Mouse (Mus musculus) gonadal fat pad, adult 2 months (tissue): ENCODE data around the gene Tcp11l1. TPM values are rescaled to one million over a fixed set of nuclear protein-coding genes. Genes with fewer than 3 reads are reported as not detected.

Source experiments
- DNase-seq: peaks from one replicate; pipeline ENCODE4 v3.0.0-alpha.2; 2012; ENCODE audit warnings: low read depth
- polyA plus RNA-seq: library from polyadenylated mRNA; depleted of rRNA; stranded (reverse); fragments of >200 nt; gene quantifications from 2 replicates; pipeline ENCODE4 v1.2.3, GENCODE M21; 2012

Gene Tcp11l1
- polyA plus RNA-seq, 1 experiment, result 9.2 TPM

DNA sequence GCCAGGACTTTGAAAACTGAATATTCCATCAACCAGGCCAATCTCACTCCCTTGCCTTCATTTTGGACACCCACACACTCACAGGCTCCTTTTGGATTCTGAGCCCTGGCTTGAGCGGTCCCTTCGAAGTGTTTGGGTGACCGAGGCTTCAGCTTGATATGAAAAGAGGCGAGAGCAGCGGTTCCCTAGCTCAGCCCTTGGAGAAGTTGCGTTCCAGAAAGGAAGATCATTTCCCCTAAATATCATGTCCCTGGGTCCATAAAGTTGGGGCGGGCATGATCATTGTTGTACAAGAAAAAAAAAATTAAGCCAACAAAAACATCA, 479 bp upstream of the Tcp11l1 start:
- DNase-seq, result no peak

DNA sequence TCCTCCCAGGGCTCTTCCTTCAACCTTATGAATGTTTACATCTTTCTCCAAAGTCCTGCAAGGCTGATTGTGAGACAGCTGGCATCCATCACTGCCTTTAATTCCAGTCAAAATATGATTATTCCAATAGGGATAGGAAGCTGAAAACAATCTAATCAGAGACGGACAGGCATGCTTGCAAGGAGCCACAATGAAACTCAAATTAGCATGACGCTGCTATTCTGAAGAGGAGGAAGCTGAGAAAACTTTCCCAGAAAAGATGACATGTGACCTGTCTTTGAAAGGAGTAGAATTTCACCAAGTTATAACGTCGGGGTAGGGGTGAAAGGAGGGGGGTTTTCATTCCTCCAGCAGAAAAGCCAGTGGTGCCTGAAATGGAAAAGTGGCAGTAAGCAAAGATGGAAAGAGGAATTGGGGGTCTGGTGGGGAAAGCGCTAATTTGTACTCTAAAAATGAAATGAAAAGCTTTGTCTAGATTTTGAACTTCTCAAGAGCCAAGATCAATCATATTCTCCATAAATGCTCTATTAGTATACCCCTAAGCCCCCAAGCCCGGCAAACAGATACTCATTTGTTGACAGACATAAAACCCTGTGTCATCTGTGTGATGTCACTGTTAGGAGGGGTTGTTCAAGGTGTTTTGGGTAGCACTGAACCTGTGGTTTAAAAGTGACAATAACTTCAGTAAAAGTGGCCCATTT, 1.1 kb downstream of the Tcp11l1 start:
- DNase-seq, result no peak

DNA sequence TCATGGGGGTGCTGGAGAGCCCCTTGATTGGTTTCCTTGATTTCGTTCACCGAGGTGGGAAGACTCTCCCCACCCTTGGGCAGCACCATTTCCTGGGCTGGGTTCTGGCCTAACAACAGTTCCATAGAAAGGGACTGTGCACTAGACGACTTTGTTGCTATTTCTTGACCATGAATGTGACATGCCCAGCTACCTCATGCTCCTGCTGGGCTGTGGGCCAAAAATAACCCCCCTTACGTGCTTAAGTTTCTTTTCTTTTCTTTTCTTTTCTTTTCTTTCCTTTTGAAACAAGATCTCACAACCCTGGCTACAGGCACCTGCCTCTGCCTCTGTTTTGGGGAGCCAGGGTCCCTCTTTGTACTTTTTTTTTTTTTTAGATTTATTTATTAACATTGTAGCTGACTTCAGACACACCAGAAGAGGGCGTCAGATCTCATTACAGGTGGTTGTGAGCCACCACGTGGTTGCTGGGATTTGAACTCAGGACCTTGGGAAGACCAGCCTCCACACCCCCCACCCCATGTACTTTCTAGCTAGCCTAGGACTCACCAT, 2.1 kb downstream of the Tcp11l1 start:
- DNase-seq, result no peak

DNA sequence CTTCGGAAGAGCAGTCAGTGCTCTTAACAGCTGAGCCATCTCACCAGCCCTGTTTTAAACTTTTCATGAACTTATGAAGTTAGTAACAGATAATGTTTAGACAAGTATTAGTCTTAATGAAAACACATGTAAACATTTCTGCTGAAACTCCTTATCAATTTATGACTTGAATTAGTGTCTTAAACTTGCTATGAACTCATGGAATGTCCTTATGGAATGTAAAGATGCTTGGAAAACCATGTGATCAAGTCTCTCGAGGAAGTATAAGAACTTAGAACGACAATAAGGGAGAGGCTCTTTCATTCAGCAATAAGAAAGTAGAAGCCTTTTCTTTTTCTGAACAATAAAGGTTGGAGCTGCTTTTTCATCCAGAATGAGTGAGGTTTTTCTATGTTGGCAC, 7.6 kb downstream of the Tcp11l1 start:
- no peak for DNase-seq

DNA sequence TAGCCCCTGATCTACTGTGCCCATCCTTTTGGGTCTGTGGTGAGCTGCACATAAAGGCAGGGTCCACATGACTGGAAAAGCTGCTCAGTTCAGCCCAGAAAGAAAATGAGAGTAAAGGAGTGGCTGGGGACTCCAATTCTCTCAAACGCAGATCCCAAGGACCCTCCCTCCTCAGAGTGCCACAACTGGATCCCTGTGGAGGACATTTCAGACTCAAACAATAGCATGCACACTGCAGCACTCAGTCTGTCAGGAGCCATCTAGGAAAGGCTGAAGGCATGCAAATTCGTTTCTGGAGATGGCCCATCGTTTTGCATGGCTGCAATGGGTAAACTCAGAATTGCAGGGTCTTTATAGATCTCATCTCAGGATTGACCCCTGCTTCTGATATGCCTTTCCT, 8.8 kb downstream of the Tcp11l1 start:
- no peak for DNase-seq

DNA sequence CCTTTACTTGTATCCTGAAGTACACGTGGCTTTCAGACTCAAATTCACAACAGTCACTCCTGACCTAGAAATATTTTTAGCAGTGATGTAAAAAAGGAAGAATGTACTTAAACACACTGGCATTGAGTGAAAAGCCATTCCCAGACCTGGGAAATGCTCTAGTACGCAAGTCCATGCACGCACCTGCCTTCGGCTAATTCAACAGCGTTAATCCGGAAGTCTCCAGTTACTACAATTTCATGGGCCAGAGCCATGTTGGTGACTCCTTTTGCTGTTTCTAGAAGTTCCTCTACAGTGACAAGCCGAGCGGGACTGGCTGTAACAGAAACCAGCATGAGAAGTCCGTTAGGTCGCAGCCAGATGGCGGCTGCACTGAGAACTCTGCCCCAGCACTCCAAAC, 12.3 kb downstream of the Tcp11l1 start:
- DNase-seq, result peak; percentile 65

DNA sequence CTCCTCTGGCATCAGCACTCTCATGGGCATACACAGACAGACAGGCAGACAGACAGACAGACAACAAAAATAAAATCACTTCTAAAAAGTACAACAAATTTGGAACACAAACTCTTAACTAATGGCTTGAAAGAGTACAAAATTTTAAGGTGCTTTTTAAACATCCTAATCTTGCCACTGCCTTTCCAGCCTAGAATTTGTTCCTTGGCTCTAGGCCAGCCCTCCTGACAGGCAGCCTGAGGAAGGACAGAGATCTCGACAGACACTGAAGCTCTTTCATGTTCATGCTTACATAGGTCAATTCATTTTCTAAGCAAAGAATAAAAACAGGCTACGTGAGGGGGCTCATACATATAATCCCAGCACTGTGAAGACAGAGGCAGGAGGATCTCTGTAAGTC, 19.4 kb downstream of the Tcp11l1 start:
- DNase-seq, result no peak

DNA sequence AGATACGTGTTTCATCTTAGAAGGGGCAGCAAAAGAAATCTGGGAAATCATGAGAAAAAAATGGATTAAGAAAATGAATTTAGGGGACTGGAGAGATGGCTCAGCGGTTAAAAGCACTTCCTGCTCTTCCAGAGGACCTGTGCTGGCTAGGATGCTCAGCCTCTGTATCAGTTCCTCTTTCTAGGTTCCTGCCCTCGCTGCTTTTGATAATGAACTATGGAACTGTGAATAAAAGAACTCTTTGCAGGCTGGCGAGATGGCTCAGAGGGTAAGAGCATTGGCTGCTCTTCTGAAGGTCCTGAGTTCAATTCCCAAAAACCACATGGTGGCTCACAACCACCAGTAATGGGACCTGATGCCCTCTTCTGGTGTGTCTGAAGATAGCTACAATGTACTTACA, 21.2 kb downstream of the Tcp11l1 start:
- DNase-seq, result no peak

DNA sequence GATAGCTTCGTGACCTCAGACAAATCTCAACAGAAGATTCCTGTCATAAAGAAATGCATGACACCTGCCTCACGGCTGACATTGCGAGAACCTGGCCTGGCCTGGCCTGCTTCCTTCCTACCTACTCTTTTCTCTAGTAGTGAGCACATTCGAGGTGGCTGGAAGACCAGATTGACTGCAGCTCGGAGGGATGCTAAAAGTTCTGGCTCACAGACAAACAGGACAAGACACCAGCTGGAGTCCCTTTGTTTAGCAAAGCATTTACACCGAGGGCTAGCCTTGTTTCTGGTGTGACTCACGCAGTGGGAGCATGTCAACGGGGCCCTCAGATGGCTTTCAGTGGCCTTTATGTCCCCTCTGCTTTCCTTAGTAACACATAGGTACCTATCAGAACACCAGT, 23.2 kb downstream of the Tcp11l1 start:
- no peak for DNase-seq

DNA sequence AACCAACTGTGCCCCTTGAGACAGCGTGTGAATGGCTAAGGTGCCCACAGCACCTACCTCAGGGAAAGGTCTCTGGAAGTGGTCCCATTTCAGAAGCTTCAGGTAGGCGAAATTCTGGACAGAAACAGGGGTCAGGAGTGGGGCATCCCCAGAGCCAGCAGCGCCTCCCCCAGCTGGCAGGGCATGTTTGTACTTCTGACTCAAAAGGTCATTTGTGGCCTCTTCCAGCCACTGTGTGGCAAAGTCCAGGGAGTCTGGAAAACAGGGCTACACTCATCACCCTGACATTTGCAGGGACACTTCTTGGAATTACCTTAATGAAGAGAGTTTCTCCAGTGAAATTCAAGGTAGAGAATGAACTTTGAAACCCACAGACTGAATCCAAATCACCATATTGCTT, 23.6 kb downstream of the Tcp11l1 start:
- no peak for DNase-seq

DNA sequence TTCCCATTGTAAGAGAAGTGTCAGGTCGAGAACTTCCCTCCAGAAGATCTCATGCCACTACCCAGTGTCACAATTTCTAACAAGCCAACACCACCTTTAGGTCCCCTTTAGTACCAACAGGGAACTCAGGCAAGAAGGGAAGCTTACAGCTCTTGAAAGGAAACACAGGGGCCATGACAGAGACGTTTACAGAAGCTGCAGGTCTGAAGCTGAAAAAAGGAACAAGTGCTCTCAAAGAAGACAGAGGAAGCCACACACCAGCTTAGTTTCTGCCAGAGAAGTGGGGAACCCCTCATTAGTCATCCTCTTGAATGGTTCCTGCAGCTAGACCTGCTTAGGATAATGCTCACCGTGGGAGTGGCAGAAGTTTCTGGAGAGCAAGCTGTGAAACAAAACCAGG, 24.7 kb downstream of the Tcp11l1 start:
- DNase-seq, result no peak

DNA sequence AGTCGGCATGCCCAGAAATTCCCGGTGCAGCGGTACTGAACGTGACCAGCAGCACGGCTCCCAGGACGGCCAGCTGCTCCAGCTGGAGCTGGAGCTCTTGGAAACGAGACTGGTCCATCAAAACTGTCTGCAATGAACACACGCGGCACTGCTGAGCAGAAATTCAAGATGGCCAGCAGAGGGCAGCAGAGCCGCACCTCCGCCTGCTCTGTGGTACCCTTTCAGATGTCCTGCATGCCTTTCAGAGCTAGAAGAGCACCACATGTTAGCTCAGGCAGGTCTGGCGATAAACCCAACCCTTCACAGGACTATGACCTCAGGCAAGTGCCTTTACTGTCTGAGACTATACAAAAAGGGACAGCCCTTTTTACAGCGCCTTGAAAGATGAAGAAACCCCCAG, 26.6 kb downstream of the Tcp11l1 start:
- DNase-seq, result no peak

DNA sequence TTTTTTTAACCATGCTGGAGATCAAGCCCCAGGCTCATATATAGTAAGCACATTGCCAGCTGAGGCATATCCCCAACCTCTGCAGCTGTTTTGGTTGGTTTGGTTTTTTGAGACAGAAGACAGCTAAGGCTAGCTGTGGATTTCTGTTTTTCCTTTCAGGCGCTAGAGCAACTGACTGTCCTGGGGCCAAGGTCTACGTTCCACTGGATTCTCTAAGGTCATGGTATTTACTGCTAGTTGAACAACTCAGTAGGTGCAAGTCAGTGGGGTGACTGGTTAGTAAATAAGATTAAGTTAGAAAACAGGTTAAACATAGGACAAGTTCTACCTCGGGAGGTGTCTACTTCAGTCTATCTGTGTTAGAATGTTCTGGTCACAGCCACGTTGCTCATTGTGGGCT, 27.2 kb downstream of the Tcp11l1 start:
- DNase-seq, result no peak

DNA sequence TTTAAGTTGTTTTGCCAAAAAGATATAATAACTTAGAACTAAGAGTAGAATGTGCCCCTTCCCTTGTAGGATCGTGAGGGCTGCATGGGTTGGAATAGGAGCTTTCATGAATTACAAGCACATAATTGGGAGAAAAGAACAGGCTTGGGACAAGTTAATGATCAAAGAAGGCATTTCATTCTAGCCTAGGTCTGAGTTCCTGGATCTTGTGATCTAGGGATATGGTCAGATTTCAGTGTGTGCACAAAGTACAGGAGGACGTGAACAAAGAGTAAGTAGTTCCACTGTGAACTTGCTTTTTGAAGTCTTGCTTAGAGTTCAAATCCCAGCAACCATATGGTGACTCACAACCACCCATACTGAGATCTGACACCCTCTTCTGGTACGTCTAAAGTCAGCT, 34.6 kb downstream of the Tcp11l1 start:
- DNase-seq, result no peak

DNA sequence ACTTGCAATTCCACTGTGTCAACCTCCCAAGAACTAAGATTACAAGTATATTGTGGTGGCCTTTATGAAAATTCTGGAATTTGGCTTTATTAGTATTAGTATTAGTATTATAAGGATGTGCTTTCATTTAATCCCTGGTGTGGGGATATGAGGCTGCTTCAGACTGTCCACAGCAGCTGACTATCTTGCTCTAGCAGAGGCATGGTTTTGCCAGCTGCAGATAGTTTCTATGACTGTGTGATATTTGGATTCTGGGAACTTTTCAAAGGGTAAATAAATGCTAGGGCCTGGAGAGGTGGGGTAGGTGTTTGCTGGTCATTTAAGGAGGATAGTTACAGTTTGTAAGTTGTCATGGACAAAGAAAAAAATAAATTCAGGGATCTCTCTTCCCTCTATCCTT, 40.2 kb downstream of the Tcp11l1 start:
- no peak for DNase-seq

DNA sequence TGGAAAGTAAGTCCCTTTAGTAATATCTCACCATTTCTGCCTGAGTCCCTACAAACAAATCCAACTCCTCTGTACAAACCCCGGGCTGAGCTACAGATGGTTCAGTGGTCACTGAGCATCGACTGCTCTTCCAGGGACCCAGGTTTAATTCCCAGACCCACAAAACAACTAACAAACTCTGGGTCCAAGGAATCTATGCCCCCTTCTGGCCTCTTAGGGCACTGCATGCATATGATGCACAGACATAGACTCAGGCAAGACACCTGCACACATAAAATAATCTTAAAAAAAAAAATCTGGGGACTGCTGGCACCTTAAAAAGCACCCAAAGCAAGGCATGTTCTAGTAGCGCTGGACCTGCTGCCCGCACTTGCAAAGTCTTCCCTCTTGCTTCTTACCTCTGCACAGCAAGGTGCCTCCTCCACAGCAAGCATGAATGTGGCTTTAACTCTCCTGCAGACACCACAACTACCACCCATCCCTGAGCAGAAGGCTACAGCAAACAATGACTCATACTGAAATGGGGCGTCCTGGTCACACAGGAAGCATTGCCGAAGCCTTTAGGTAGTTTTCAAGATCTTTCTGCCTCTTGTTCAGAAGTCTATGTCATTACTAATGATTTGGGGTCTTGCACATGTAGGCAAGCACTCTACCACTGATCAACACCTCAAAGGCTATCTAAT, 42.7 kb downstream of the Tcp11l1 start:
- DNase-seq, result no peak

DNA sequence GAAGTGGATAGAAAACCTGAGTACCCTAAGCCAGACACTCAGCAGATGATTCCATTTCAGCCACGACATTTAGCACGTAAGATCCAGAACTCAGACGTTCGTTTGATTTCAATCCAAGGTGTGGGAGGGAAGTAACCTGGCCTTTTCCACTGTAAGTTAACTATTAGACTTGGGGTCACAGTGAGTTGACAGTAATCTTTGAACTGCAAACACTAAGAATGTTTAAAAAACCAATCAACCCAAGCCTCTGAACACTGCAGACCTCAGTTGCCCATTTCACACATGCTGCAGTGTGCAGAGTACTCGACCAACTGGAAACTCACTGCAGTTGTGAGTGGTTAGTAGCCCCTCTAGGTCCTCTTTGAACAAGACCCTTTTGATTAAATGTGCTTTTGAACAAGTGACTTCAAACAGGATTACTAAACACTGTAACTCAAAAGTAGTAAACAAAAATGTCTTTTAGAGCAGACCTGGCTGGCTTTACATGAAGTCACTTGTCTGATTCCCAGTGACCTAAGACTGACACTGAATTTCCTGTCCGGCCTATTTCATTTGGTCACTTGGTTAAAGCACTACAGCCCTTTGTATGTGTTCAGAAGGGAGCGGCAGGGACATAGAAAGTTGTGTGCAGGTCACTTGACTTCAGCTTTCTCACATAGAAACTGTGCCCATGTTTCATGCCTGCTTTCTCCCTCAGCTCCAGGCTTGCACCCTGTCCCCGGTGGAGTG, 48.4 kb downstream of the Tcp11l1 start:
- DNase-seq, result no peak

DNA sequence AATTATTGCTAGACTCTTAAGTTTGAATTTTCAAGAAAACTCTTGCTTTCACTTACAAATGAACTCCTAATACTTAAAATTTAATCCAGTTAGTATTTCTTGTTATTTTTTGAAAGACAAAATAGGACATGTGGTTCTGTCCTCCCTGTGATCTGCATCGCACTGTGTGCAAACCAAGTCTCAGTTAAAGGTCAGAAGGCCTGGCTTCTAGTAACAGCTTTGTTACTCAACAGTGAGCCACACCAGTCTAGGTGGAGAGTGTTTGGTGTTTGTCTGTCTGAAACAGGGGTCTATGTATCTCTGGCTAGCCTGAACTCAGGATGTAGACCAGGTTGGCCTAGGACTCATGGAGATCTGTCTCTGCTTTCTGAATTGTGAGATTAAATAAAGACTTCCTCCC, 53.3 kb downstream of the Tcp11l1 start:
- no peak for DNase-seq

DNA sequence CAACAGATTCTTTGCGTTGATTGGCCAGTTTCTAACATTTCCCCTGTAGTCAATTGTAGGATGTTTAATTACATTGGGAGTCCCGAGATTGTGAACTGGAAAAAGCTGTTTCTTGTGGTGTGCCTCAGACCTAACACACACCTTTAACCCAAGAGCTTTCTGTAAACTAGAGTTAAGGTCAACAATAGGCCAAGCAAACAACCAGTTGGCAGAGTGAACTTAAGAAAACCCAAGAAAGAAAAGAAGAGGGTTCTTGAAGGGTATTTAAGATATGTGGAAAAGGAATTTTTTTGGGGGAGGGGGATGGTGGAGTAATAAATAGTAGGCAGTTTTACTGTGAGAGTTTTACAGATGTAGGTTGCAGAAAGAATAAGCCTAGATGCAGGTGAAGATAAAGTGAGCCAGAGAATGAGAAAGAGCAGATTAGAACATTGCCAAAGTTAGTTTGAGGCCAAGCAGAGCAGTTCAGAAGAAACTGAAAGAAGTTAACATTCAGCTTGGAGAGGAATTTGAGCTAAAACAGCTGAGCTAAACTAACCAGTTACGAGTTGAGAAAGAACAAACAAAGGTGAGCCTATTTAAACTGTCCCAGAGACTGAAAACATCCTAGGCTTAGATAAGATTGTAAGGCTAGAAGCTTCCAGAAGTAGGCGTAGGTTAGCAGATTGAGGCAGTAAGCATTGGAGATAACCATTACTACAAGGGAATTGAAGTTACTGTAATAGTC, 95.8 kb downstream of the Tcp11l1 start:
- DNase-seq, result no peak

DNA sequence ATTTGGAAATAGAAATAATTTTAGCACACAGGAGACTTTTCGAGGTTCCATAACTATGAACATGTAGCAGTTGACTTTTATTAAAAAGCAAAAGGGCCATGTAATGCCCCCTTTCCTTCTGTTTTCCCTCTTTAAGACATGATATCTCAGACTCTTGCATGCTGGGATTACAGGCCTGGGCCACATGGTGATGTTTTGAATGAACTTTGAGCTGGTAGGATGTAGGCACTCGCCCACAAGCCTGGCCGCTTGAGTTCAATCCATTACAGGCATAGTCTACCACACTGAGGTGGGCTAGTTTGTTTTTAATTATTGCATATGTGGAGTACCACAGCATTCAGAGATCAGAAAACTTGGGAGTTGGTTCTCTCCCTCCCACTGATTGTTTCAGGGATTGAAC, 97.2 kb downstream of the Tcp11l1 start:
- DNase-seq, result no peak
